Mouse (Mus musculus): Measurements from ENCODE around the gene AI854703. TPM values are rescaled to one million over a fixed set of nuclear protein-coding genes. Genes with fewer than 3 reads are reported as not detected.

The AI854703 gene
- 7.1 and 7.9 TPM in 2 replicates for polyA plus RNA-seq (2015; fragmentation: Nextera tagmentation; extraction: Ambion mirVana)

DNA sequence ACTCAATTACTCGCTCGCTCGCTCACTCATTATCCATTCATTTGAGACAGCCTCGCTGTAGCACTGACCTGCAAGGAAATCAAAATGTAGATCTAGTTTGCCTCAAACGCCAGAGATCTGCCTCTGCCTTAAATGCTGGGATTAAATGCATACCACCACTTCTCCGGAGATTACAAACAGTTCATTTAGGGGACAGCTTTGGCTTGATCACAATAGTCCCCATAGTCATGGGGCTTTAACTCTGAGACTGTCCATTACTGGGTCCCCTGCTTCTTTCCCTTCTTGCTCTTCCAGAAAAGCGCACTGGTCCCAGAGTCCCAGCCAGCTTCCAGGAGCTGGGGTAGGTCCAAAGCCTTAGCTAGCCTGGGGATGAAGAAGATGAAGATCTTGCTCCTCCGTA lies at the start of gene AI854703:
TSS of gene AI854703 (plus strand) at position 301 of the 400 bp plus-strand sequence.
- peaks cover 15% of the 10 kb centered on the region; the same call in 1 of the 2 replicates for H3K4me1 ChIP-seq (replicated peaks; ENCODE audit: insufficient read depth, low read length)
- H3K27me3 ChIP-seq (ENCODE audit: insufficient read depth, low read length): no peaks in the 10 kb centered on the region
- no peak for ATAC-seq (replicated peaks; ENCODE audit: low FRiP score, low read depth)
- H3K4me2 ChIP-seq (ENCODE audit: low read length): peak within 1 kb of the TSS; percentile 85
- no peak for DNase-seq (ENCODE audit: low spot score)
- no peaks in the 10 kb centered on the region for H3K9me3 ChIP-seq (replicated peaks; ENCODE audit: low read length)
- H3K36me3 ChIP-seq (ENCODE audit: insufficient read depth, low read length): no peaks in the 10 kb centered on the region
- peak within 1 kb of the TSS; percentile 47; the same call in 1 of the 2 replicates for H3K9ac ChIP-seq (ENCODE audit: low read depth, low read length)
- H3K4me3 ChIP-seq (replicated peaks; ENCODE audit: low read depth, low read length): peak within 1 kb of the TSS; percentile 43
- no peak for TF ChIP-seq CTCF (IDR thresholded peaks at IDR 0.05; ENCODE audit: low read depth)
- H3K27ac ChIP-seq: peak within 1 kb of the TSS; percentile 85
- WGBS: 38% methylated on average over 8 of the region's 8 CpGs

DNA sequence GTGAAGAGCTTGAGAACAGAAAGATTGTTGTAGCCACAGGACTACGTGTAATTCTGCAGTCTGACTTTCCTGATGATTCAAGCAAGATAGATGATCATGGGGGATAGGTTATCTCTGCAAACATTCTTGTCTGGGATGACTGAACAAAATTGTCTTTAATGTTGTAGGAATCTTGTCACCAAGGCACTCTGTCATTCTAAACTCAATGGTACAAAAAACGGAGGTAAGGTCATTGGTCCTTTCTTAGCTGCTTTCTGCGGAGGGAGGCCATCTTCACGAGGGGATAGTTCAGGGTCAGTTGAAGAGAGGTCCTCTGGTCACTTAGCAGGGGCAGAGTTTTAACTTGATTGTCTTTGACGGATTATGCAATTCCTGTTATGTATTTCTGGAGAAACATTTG lies 47.8 kb upstream of the AI854703 start:
- H3K36me3 ChIP-seq (ENCODE audit: insufficient read depth, low read length): no peaks in the 10 kb centered on the region
- no peak for TF ChIP-seq CTCF (IDR thresholded peaks at IDR 0.05; ENCODE audit: low read depth)
- peak; percentile 34 for DNase-seq (ENCODE audit: low spot score)
- H3K27ac ChIP-seq: peak overlapping the region; percentile 75; the same call in 1 of the 2 replicates
- WGBS: 22% methylated on average over 5 of the region's 5 CpGs
- no peak overlapping the region for H3K9ac ChIP-seq (ENCODE audit: low read depth, low read length)
- no peaks in the 10 kb centered on the region for H3K27me3 ChIP-seq (ENCODE audit: insufficient read depth, low read length)
- H3K4me2 ChIP-seq (ENCODE audit: low read length): no peak overlapping the region
- no peaks in the 10 kb centered on the region for H3K9me3 ChIP-seq (replicated peaks; ENCODE audit: low read length)
- H3K4me3 ChIP-seq (replicated peaks; ENCODE audit: low read depth, low read length): no peak overlapping the region
- peaks cover 8% of the 10 kb centered on the region for H3K4me1 ChIP-seq (replicated peaks; ENCODE audit: insufficient read depth, low read length)
- ATAC-seq (replicated peaks; ENCODE audit: low FRiP score, low read depth): no peak; the same call in 1 of the 2 replicates

- Histone ChIP-seq H3K4me3 (replicated peaks; ENCODE audit: low read depth, low read length) (no peak overlapping the region), H3K36me3 (ENCODE audit: insufficient read depth, low read length) (no peaks in the 10 kb centered on the region), H3K27ac (peak overlapping the region; percentile 75), H3K27me3 (ENCODE audit: insufficient read depth, low read length) (no peaks in the 10 kb centered on the region), H3K4me1 (replicated peaks; ENCODE audit: insufficient read depth, low read length) (peaks cover 8% of the 10 kb centered on the region), H3K9ac (ENCODE audit: low read depth, low read length) (no peak overlapping the region), H3K9me3 (replicated peaks; ENCODE audit: low read length) (no peaks in the 10 kb centered on the region), H3K4me2 (ENCODE audit: low read length) (peak overlapping the region; percentile 27; the same call in 1 of the 2 replicates)
- WGBS: 21% methylated on average over 5 of the region's 5 CpGs
- no peak for TF ChIP-seq CTCF (IDR thresholded peaks at IDR 0.05; ENCODE audit: low read depth)
- DNase-seq (ENCODE audit: low spot score): peak; percentile 75
- no peak for ATAC-seq (replicated peaks; ENCODE audit: low FRiP score, low read depth)
These were observed 47.3 kb upstream of the AI854703 start for GRCm38 (mm10) chr6:48579215-48579648.

GRCm38 (mm10) chr6:48581257-48581656 lies 45.3 kb upstream of the AI854703 start:
- H3K27ac ChIP-seq: no peak overlapping the region
- no peak overlapping the region for H3K4me2 ChIP-seq (ENCODE audit: low read length)
- H3K27me3 ChIP-seq (ENCODE audit: insufficient read depth, low read length): no peaks in the 10 kb centered on the region
- WGBS: 68% methylated on average over 3 of the region's 3 CpGs
- no peak overlapping the region for H3K4me3 ChIP-seq (replicated peaks; ENCODE audit: low read depth, low read length)
- no peaks in the 10 kb centered on the region for H3K36me3 ChIP-seq (ENCODE audit: insufficient read depth, low read length)
- H3K9me3 ChIP-seq (replicated peaks; ENCODE audit: low read length): no peaks in the 10 kb centered on the region
- DNase-seq (ENCODE audit: low spot score): no peak
- H3K4me1 ChIP-seq (replicated peaks; ENCODE audit: insufficient read depth, low read length): peaks cover 8% of the 10 kb centered on the region
- no peak for ATAC-seq (replicated peaks; ENCODE audit: low FRiP score, low read depth)
- no peak overlapping the region for H3K9ac ChIP-seq (ENCODE audit: low read depth, low read length)
- TF ChIP-seq CTCF (IDR thresholded peaks at IDR 0.05; ENCODE audit: low read depth): no peak

DNA sequence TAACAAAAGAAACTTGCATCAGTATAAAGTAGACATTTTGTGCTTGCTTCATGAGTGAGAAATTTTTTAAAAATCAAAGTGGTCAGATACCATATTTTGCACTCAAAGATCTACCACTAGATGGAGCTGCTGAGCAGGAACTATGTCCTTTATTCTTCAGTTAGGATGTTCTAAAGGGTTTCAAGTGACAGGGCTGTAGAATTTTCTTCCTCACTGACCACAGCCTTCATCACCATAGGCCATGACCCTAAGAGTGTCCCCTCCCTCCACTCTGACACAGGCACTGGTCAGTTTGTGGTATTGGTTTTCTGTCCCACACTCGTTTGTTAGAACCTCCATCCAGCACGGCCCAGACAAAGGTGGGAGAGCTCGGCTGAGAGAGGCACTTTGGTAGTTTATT lies 44.5 kb upstream of the AI854703 start:
- H3K4me1 ChIP-seq (replicated peaks; ENCODE audit: insufficient read depth, low read length): peaks cover 8% of the 10 kb centered on the region
- no peak overlapping the region for H3K4me3 ChIP-seq (replicated peaks; ENCODE audit: low read depth, low read length)
- H3K9ac ChIP-seq (ENCODE audit: low read depth, low read length): no peak overlapping the region
- H3K36me3 ChIP-seq (ENCODE audit: insufficient read depth, low read length): no peaks in the 10 kb centered on the region
- whole genome bisulfite sequencing: 52% methylated on average over 3 of the region's 3 CpGs
- peak; percentile 87 for TF ChIP-seq CTCF (IDR thresholded peaks at IDR 0.05; ENCODE audit: low read depth)
- no peak overlapping the region for H3K27ac ChIP-seq
- ATAC-seq (replicated peaks; ENCODE audit: low FRiP score, low read depth) (no peak), DNase-seq (ENCODE audit: low spot score) (peak; percentile 83)
- H3K27me3 ChIP-seq (ENCODE audit: insufficient read depth, low read length): no peaks in the 10 kb centered on the region
- H3K4me2 ChIP-seq (ENCODE audit: low read length): no peak overlapping the region
- no peaks in the 10 kb centered on the region for H3K9me3 ChIP-seq (replicated peaks; ENCODE audit: low read length)

GRCm38 (mm10) chr6:48589194-48589750 lies 37.3 kb upstream of the AI854703 start, which contains the start of gene Gm45021:
TSS of gene Gm45021 (plus strand) at chr6:48589610.
- Histone ChIP-seq H3K9me3 (replicated peaks; ENCODE audit: low read length) (no peaks in the 10 kb centered on the region), H3K9ac (ENCODE audit: low read depth, low read length) (no peak within 1 kb of the TSS), H3K4me1 (replicated peaks; ENCODE audit: insufficient read depth, low read length) (peaks cover 5% of the 10 kb centered on the region; the same call in 1 of the 2 replicates), H3K4me2 (ENCODE audit: low read length) (no peak within 1 kb of the TSS), H3K4me3 (replicated peaks; ENCODE audit: low read depth, low read length) (no peak within 1 kb of the TSS), H3K27ac (0 out of 2 replicates have a peak within 1 kb of the TSS, but pooled peaks have one; percentile 9), H3K36me3 (ENCODE audit: insufficient read depth, low read length) (no peaks in the 10 kb centered on the region), H3K27me3 (ENCODE audit: insufficient read depth, low read length) (no peaks in the 10 kb centered on the region)
- ATAC-seq (replicated peaks; ENCODE audit: low FRiP score, low read depth): no peak
- DNase-seq (ENCODE audit: low spot score): peak; percentile 62
- TF ChIP-seq CTCF (IDR thresholded peaks at IDR 0.05; ENCODE audit: low read depth): no peak
- WGBS: 9% methylated on average over 6 of the region's 6 CpGs
